Mouse (Mus musculus) lung, adult 2 months (tissue): ENCODE results near the gene Ffar1.

Experiments used
- CTCF ChIP-seq: fragments of 200-500 bp; IDR thresholded peaks from 2 replicates; pipeline ENCODE4 v1.5.1; 2011; ENCODE audit warnings: mild to moderate bottlenecking, low read length, control low read depth; ENCODE audit not compliant: insufficient read depth
- POLR2A ChIP-seq: fragments of 200-500 bp; IDR thresholded peaks from 2 replicates; pipeline ENCODE4 v1.6.1; 2011; ENCODE audit warnings: low read depth, mild to moderate bottlenecking, control low read depth, low read length, borderline replicate concordance; ENCODE audit errors: extremely low read depth

DNA sequence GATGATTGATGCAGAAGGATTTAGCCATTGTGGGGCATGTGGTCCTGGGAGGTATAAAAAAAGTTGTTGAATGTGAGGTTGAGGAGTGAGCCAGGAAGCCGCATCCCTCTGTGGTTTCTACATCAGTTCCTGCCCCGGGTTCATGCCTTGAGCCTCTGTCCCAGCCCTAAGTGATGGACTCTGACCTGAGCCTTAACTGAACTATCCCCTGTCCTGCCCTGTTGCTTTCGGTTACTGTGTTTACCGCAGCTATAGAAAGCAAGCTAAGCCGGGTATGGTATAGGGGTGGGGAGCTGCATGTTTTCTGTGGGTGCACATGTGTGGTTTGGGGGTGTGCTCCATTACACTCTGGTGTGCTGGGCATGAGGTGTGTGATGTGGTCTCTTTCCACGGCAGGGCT is 48.4 kb upstream of the Ffar1 start:
- TF ChIP-seq POLR2A (no peak), CTCF (no peak)
